Mouse (Mus musculus) MEL (cell line): ENCODE measurements around the gene Omp. TPM values are rescaled to one million over a fixed set of nuclear protein-coding genes. Genes with fewer than 3 reads are reported as not detected.
A peak's percentile ranks its signal among the peaks of the same experiment; 100 is the strongest.

Experiments
- DNase-seq: peaks from one replicate; pipeline ENCODE4 v3.0.0; 2011; ENCODE audit warnings: low read depth, low spot score
- H3K27ac ChIP-seq: 2 replicates; pipeline ENCODE4 v1.5.1; 2012; ENCODE audit warnings: low read depth, mild to moderate bottlenecking, control low read depth, low read length, moderate library complexity; ENCODE audit not compliant: control insufficient read depth
- H3K27me3 ChIP-seq, 2 experiments: fragments of 150-350 bp in 1 of 2; sonication (generic) in 1 of 2; 2 replicates each; pipeline ENCODE4 v1.6.1; 2012; ENCODE audit warnings: low read length in 2 of 2, mild to moderate bottlenecking in 2 of 2, improper control_type of control experiment in 1 of 2, moderate library complexity in 1 of 2; ENCODE audit not compliant: insufficient read depth in 2 of 2, control insufficient read depth in 1 of 2
- H3K36me3 ChIP-seq, 2 experiments: 2 replicates each; pipeline ENCODE4 v1.6.1; 2012 to 2014; ENCODE audit warnings: low read length in 2 of 2, improper control_type of control experiment in 1 of 2, inconsistent platforms in 1 of 2, mild to moderate bottlenecking in 1 of 2; ENCODE audit not compliant: insufficient read depth in 2 of 2, control insufficient read depth in 1 of 2
- H3K4me1 ChIP-seq, 2 experiments: fragments of 150-350 bp in 1 of 2; sonication (generic) in 1 of 2; 2 replicates each; pipeline ENCODE4 v1.6.1; 2012; ENCODE audit warnings: low read length in 2 of 2, improper control_type of control experiment in 1 of 2, mild to moderate bottlenecking in 1 of 2; ENCODE audit not compliant: insufficient read depth in 2 of 2, control insufficient read depth in 1 of 2
- H3K4me3 ChIP-seq, 2 experiments: fragments of 150-350 bp in 1 of 2; sonication (generic) in 1 of 2; 2 replicates each; pipeline ENCODE4 v1.5.1; 2012; ENCODE audit warnings: low read depth in 2 of 2, low read length in 2 of 2, mild to moderate bottlenecking in 2 of 2, moderate library complexity in 2 of 2, control low read depth in 1 of 2, improper control_type of control experiment in 1 of 2; ENCODE audit not compliant: control insufficient read depth in 1 of 2, insufficient read depth in 1 of 2
- H3K79me2 ChIP-seq: 2 replicates; pipeline ENCODE4 v1.6.1; 2012; ENCODE audit warnings: mild to moderate bottlenecking, low read length, moderate library complexity; ENCODE audit not compliant: control insufficient read depth, poor library complexity, insufficient read depth
- H3K9ac ChIP-seq: 2 replicates; pipeline ENCODE4 v1.6.1; 2012; ENCODE audit warnings: low read depth, mild to moderate bottlenecking, control low read depth, low read length, moderate library complexity; ENCODE audit not compliant: control insufficient read depth, poor library complexity, severe bottlenecking
- H3K9me3 ChIP-seq: fragments of 150-350 bp; sonication (generic); replicated peaks from 2 replicates; pipeline ENCODE4 v1.6.1; 2012; ENCODE audit warnings: mild to moderate bottlenecking, low read length, improper control_type of control experiment, moderate library complexity; ENCODE audit not compliant: insufficient read depth
- BHLHE40 ChIP-seq: IDR thresholded peaks from 2 replicates; pipeline ENCODE4 v1.6.1; 2012; ENCODE audit warnings: low read depth, mild to moderate bottlenecking, inconsistent platforms, low read length, improper control_type of control experiment, borderline replicate concordance
- CHD1 ChIP-seq: IDR thresholded peaks from 2 replicates; pipeline ENCODE4 v1.6.1; 2012; ENCODE audit warnings: low read depth, mild to moderate bottlenecking, inconsistent platforms, low read length, improper control_type of control experiment
- CTCF ChIP-seq, 3 experiments: IDR thresholded peaks in 2 of 3; conservative IDR thresholded peaks in 1 of 3; 2 replicates each; pipeline ENCODE4 v1.5.1; 2011 to 2012; ENCODE audit warnings: low read length in 3 of 3, low read depth in 2 of 3, mild to moderate bottlenecking in 2 of 3, improper control_type of control experiment in 1 of 3, inconsistent platforms in 1 of 3, mixed read lengths in 1 of 3, moderate library complexity in 1 of 3; ENCODE audit not compliant: control insufficient read depth in 1 of 3, insufficient read depth in 1 of 3, poor library complexity in 1 of 3, severe bottlenecking in 1 of 3
- GATA1 ChIP-seq: IDR thresholded peaks from 2 replicates; pipeline ENCODE4 v1.6.1; 2011; ENCODE audit warnings: low read depth, low read length, improper control_type of control experiment
- MAX ChIP-seq: IDR thresholded peaks from 2 replicates; pipeline ENCODE4 v1.6.1; 2011; ENCODE audit warnings: low read length, improper control_type of control experiment
- MYB ChIP-seq: IDR thresholded peaks from 2 replicates; pipeline ENCODE4 v1.6.1; 2011; ENCODE audit warnings: mild to moderate bottlenecking, low read depth, low read length, improper control_type of control experiment
- NRF1 ChIP-seq: IDR thresholded peaks from 2 replicates; pipeline ENCODE4 v1.6.1; 2014; ENCODE audit warnings: low read depth, mild to moderate bottlenecking, inconsistent platforms, low read length, improper control_type of control experiment, moderate library complexity; ENCODE audit not compliant: poor library complexity, insufficient read depth, severe bottlenecking
- POLR2A ChIP-seq, 2 experiments: IDR thresholded peaks; 2 replicates each; pipeline ENCODE4 v1.6.1; 2011 to 2012; ENCODE audit warnings: low read length in 2 of 2, mild to moderate bottlenecking in 2 of 2, control low read depth in 1 of 2, improper control_type of control experiment in 1 of 2, low read depth in 1 of 2, moderate library complexity in 1 of 2; ENCODE audit not compliant: control insufficient read depth in 1 of 2, insufficient read depth in 1 of 2, poor library complexity in 1 of 2
- POLR2AphosphoS2 ChIP-seq: IDR thresholded peaks from 2 replicates; pipeline ENCODE4 v1.6.1; 2011; ENCODE audit warnings: low read length, improper control_type of control experiment
- POLR2AphosphoS5 ChIP-seq: IDR thresholded peaks from 2 replicates; pipeline ENCODE4 v1.6.1; 2012; ENCODE audit warnings: low read depth, borderline replicate concordance, mild to moderate bottlenecking, inconsistent platforms, low read length, moderate library complexity, mixed read lengths
- RAD21 ChIP-seq: IDR thresholded peaks from 2 replicates; pipeline ENCODE4 v1.6.1; 2011; ENCODE audit warnings: mild to moderate bottlenecking, low read depth, low read length, improper control_type of control experiment
- SIN3A ChIP-seq: IDR thresholded peaks from 2 replicates; pipeline ENCODE4 v1.6.1; 2012; ENCODE audit warnings: low read length, improper control_type of control experiment, inconsistent platforms
- SMC3 ChIP-seq: IDR thresholded peaks from 2 replicates; pipeline ENCODE4 v1.6.1; 2011; ENCODE audit warnings: low read depth, low read length, improper control_type of control experiment
- TAL1 ChIP-seq: IDR thresholded peaks from 2 replicates; pipeline ENCODE4 v1.6.1; 2012; ENCODE audit warnings: mild to moderate bottlenecking, inconsistent platforms, low read length, moderate library complexity, mixed read lengths
- TCF12 ChIP-seq: IDR thresholded peaks from 2 replicates; pipeline ENCODE4 v1.6.1; 2014; ENCODE audit warnings: low read depth, mild to moderate bottlenecking, inconsistent platforms, low read length, improper control_type of control experiment, moderate library complexity
- UBTF ChIP-seq: IDR thresholded peaks from 2 replicates; pipeline ENCODE4 v1.6.1; 2012; ENCODE audit warnings: low read depth, mild to moderate bottlenecking, inconsistent platforms, low read length, improper control_type of control experiment, moderate library complexity, borderline replicate concordance; ENCODE audit not compliant: insufficient read depth
- USF2 ChIP-seq, 2 experiments: IDR thresholded peaks; 2 replicates each; pipeline ENCODE4 v1.6.1; 2011 to 2012; ENCODE audit warnings: improper control_type of control experiment in 2 of 2, low read length in 2 of 2, borderline replicate concordance in 1 of 2, inconsistent platforms in 1 of 2, low read depth in 1 of 2, mild to moderate bottlenecking in 1 of 2; ENCODE audit not compliant: insufficient read depth in 1 of 2
- ZC3H11A ChIP-seq: IDR thresholded peaks from 2 replicates; pipeline ENCODE4 v1.6.1; 2012; ENCODE audit warnings: low read depth, mild to moderate bottlenecking, inconsistent platforms, low read length, improper control_type of control experiment
- ZNF384 ChIP-seq: IDR thresholded peaks from 2 replicates; pipeline ENCODE4 v1.6.1; 2012; ENCODE audit warnings: low read depth, mild to moderate bottlenecking, inconsistent platforms, low read length, improper control_type of control experiment
- polyA plus RNA-seq, 2 experiments: library from polyadenylated mRNA; stranded (reverse) in 1 of 2; unstranded in 1 of 2; fragments of >175 nt in 1 of 2; fragments of >200 nt in 1 of 2; gene quantifications; 2 replicates each; pipeline versions ENCODE4 v1.2.1 to v1.2.4; 2012; ENCODE audit warnings: low replicate concordance in 2 of 2, low read depth in 1 of 2; ENCODE audit not compliant: insufficient read length in 2 of 2, insufficient read depth in 1 of 2, missing spikeins in 1 of 2
- total RNA-seq: library from RNA; depleted of rRNA; stranded (reverse); fragments of 300-350 nt; gene quantifications from 2 replicates; pipeline ENCODE4 v1.2.3, GENCODE M21; 2012

Omp gene
- total and polyA plus RNA-seq, 3 experiments, result 0.07 to 0.08 TPM; not detected in 1

- no peaks in the 10 kb centered on the region for H3K9me3 ChIP-seq
- TF ChIP-seq CTCF (IDR thresholded peaks at IDR 0.05 in 2 of 3, conservative IDR thresholded peaks at IDR 0.05 in 1 of 3; ENCODE audit: control insufficient read depth in 1 of 3, insufficient read depth in 1 of 3, low read depth in 2 of 3, low read length in 3 of 3, poor library complexity in 1 of 3, severe bottlenecking in 1 of 3), result peak; percentile 20 to 54 (median 53); a peak in 5 of 6 replicates
- TF ChIP-seq SMC3, result peak; percentile 49
- peak; percentile 48 for TF ChIP-seq RAD21
- no peak for TF ChIP-seq ZNF384
- TF ChIP-seq, all 39 proteins: peak for 3
- DNase-seq, result no peak
- Histone ChIP-seq H3K36me3 (peaks cover 0 to 2% of the 10 kb centered on the region in 2 experiments; a peak in 1 of 4 replicates), H3K79me2 (no peaks in the 10 kb centered on the region), H3K9ac (no peak overlapping the region), H3K27me3 (no peaks in the 10 kb centered on the region), H3K4me1 (peaks cover 0 to 2% of the 10 kb centered on the region in 2 experiments; a peak in 1 of 4 replicates), H3K4me3 (no peak overlapping the region), H3K27ac (no peak overlapping the region)
These were observed 46.4 kb upstream of the Omp start for GRCm38 (mm10) chr7:98191571-98192250.

DNA sequence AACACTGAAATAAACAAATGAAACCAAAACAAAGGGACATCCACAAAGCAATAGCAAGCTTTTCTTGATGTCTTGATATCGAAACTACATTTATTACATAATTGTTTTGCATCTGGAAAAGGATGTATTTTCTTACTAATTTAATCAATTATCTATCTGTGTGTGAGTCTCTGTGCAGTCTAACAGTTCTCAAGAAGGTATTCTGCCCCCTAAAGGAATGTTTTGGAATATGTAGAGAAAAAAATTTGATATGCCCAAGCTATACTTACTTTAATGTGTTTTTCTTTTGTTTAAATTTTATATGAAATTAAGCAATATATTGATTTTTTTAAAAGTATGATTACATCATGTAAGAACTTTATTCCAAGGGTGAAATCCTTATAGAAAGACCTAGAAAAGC lies 45.3 kb upstream of the Omp start:
- peaks cover 0 to 2% of the 10 kb centered on the region in 2 experiments; a peak in 1 of 4 replicates for H3K4me1 ChIP-seq
- no peaks in the 10 kb centered on the region for H3K79me2 ChIP-seq
- TF ChIP-seq BHLHE40, result no peak
- TF ChIP-seq NRF1, result no peak
- no peak for TF ChIP-seq TCF12
- no peak for TF ChIP-seq CHD1
- TF ChIP-seq SIN3A, result no peak
- TF ChIP-seq ZNF384, result peak; percentile 51; the same call in 1 of the 2 replicates
- no peak for TF ChIP-seq USF2 (IDR thresholded peaks at IDR 0.05; ENCODE audit: borderline replicate concordance in 1 of 2, insufficient read depth in 1 of 2, low read depth in 1 of 2, low read length in 2 of 2)
- no peak for TF ChIP-seq POLR2A (IDR thresholded peaks at IDR 0.05; ENCODE audit: control insufficient read depth in 1 of 2, insufficient read depth in 1 of 2, low read depth in 1 of 2, low read length in 2 of 2, poor library complexity in 1 of 2)
- TF ChIP-seq POLR2AphosphoS2, result no peak
- TF ChIP-seq TAL1, result no peak
- TF ChIP-seq CTCF (IDR thresholded peaks at IDR 0.05 in 2 of 3, conservative IDR thresholded peaks at IDR 0.05 in 1 of 3; ENCODE audit: control insufficient read depth in 1 of 3, insufficient read depth in 1 of 3, low read depth in 2 of 3, low read length in 3 of 3, poor library complexity in 1 of 3, severe bottlenecking in 1 of 3), result peak in 1 of 3 experiments; percentile 53; a peak in 3 of 6 replicates
- TF ChIP-seq UBTF, result no peak
- no peak for TF ChIP-seq GATA1
- TF ChIP-seq MAX, result no peak
- TF ChIP-seq RAD21, result peak; percentile 39
- peak; percentile 27; the same call in 1 of the 2 replicates for TF ChIP-seq SMC3
- no peak for TF ChIP-seq POLR2AphosphoS5
- no peak for TF ChIP-seq MYB
- TF ChIP-seq ZC3H11A, result no peak; the same call in 1 of the 2 replicates
- H3K27ac ChIP-seq, result no peak overlapping the region
- DNase-seq, result peak; percentile 51
- peaks cover 0 to 2% of the 10 kb centered on the region in 2 experiments; a peak in 1 of 4 replicates for H3K36me3 ChIP-seq
- H3K9ac ChIP-seq, result no peak overlapping the region
- H3K27me3 ChIP-seq, result no peaks in the 10 kb centered on the region
- no peak overlapping the region for H3K4me3 ChIP-seq
- H3K9me3 ChIP-seq, result no peaks in the 10 kb centered on the region
